Mouse (Mus musculus) C2C12 (cell line): Measurements from ENCODE around the gene Usf3.

ENCODE experiments used
- CEBPB ChIP-seq: IDR thresholded peaks from one replicate; pipeline ENCODE4 v1.6.1; 2011; ENCODE audit warnings: low read depth, mild to moderate bottlenecking, control low read depth, moderate library complexity
- CTCF ChIP-seq: IDR thresholded peaks from one replicate; pipeline ENCODE4 v1.5.1; 2011; ENCODE audit not compliant: control insufficient read depth, insufficient read depth, insufficient read length
- MAX ChIP-seq: IDR thresholded peaks from one replicate; pipeline ENCODE4 v1.6.1; 2011; ENCODE audit warnings: mild to moderate bottlenecking, control low read depth
- MYOD1 ChIP-seq: IDR thresholded peaks from one replicate; pipeline ENCODE4 v1.6.1; 2011; ENCODE audit warnings: low read depth; ENCODE audit not compliant: control insufficient read depth, insufficient read length
- USF1 ChIP-seq: IDR thresholded peaks from one replicate; pipeline ENCODE4 v1.6.1; 2011; ENCODE audit warnings: low read depth, mild to moderate bottlenecking, control low read depth, moderate library complexity

DNA sequence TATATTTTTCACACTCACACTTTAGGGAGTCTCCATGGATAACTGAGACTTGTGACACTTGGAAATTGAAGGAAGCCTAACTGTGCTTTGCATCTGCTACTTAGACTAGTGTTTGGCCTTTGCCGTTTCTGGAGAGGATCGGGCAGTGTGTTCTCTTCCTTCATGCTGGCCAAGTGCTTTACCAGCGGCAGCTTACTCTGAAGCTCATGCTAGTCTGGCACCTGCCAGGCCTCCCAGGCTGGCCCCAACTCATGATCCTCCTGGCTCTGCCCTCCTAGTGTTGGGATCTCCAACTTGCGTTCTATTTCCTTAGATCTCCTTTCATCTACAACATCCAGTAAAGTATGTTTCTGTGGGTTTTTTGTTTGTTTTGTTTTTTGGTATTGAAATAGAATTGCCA lies 27.1 kb downstream of the Usf3 start:
- TF ChIP-seq CTCF (no peak), MAX (no peak), MYOD1 (no peak), CEBPB (no peak), USF1 (no peak)
